Mouse (Mus musculus) bone marrow macrophage, adult 2 months (primary cell): ENCODE results near the gene Sbds.

ENCODE experiments used
- CTCF ChIP-seq: IDR thresholded peaks from 2 replicates; pipeline ENCODE4 v1.5.1; 2012; ENCODE audit warnings: low read depth, mild to moderate bottlenecking, low read length, moderate library complexity
- POLR2A ChIP-seq: IDR thresholded peaks from 2 replicates; pipeline ENCODE4 v1.6.1; 2012; ENCODE audit warnings: mild to moderate bottlenecking, low read depth, low read length, borderline replicate concordance

DNA sequence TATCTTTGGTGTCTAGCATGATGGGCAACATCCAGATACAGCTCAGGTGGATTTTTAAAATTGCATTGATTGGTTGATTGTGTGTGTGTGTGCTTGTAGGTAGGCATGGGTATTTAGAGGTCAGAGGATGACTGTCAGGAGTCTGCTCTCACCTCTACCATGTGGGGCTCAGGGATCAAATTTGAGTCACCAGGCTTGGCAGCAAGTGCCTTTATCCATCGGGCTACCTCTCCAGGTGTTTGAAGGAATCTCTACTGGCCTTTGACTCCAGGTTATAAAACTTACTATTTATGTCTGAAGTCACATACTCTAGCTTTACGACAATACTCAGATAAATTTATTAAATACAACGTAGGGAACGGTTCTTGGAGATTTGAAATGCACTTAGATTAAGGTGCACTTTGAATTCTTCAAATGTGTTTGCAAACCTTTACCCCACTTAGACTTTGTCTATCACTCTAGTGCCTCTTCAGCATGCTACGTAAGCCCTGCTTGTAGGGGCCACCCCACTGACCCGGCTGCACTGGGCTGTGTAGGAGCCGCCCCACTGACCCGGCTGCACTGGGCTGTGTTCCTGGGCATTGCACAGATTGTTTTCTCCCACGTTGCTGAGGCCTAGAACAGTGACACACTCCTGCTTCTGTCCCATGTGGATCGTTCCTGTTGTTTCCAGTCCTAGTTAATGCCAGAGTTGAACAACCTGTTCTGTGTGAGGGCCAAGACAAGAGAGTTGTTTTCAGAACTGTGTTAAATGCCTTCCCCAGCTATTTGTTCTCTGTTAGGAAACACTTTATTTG, 54.9 kb downstream of the Sbds start:
- no peak for TF ChIP-seq POLR2A
- no peak for TF ChIP-seq CTCF
